25 mouse cellular contexts compared by ENCODE assay signal in the genomic region with DNA sequence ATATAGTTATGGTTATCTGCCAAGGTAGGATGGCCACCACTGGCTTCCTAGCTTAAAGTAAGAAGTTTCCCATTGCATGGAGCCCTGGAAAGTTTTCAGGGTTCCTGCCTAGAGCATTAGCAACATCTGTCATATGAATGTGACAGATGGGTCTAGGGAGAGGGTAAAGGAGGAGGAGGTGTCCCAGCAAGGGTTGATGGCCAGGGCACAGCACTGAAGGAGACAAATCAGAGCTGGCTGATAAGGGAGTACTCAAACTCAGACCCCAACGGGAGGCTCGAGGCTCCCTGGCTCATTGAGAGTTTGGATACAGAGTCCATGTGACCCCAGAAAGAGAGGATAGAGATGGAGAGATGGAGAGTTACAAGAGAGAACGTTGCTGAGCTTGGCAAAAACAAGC. TPM values are rescaled to one million over a fixed set of nuclear protein-coding genes. Genes with fewer than 3 reads are reported as not detected.
"Had no signal": no experiment of that assay in that cellular context is flagged by ENCODE, and none has a peak within 500 bp of the region (broad histone marks: within the 10 kb centered on the region; RNA-seq: fewer than 3 reads in every experiment).

No protein-coding gene starts in this region.

- DNase-seq: cerebellum, adult 9-11 months; cerebellum, postnatal 10 days; cerebellum, postnatal 14 days; cerebellum, postnatal 25 days; cerebellum, postnatal 36 days; embryo, embryonic 11 days; forebrain, postnatal 0 days; gastrocnemius, postnatal 10 days; gastrocnemius, postnatal 25 days; gastrocnemius, postnatal 36 days; heart, adult 18-20 months; heart, adult 2 months had no signal

- H3K4me3 ChIP-seq: embryonic facial prominence, embryonic 10.5 days; embryonic facial prominence, embryonic 12.5 days; embryonic facial prominence, embryonic 13.5 days; embryonic facial prominence, embryonic 15.5 days; erythroblast, embryonic 14.5 days; forebrain, embryonic 10.5 days; forebrain, embryonic 12.5 days; forebrain, embryonic 13.5 days; forebrain, embryonic 15.5 days; heart, adult 2 months; heart, embryonic 10.5 days; heart, embryonic 12.5 days had no signal

- H3K27ac ChIP-seq: embryonic facial prominence, embryonic 10.5 days; embryonic facial prominence, embryonic 12.5 days; embryonic facial prominence, embryonic 13.5 days; embryonic facial prominence, embryonic 15.5 days; forebrain, embryonic 10.5 days; forebrain, embryonic 12.5 days; forebrain, embryonic 13.5 days; forebrain, embryonic 15.5 days; heart, adult 2 months; heart, embryonic 10.5 days had no signal

RNA-seq across cellular contexts. Expression of a gene that starts 26.1 kb away (rescaled TPM):
- total RNA-seq: common myeloid progenitor, adult 5-6 weeks had no signal

RNA-seq across cellular contexts. Expression of a gene that starts 27.5 kb away (rescaled TPM):
- total RNA-seq: granulocyte monocyte progenitor cell, adult 5-6 weeks had no signal
